Mouse (Mus musculus) gastrocnemius, postnatal 36 days (tissue): ENCODE measurements around the gene Cnmd. TPM values are rescaled to one million over a fixed set of nuclear protein-coding genes. Genes with fewer than 3 reads are reported as not detected.

Source experiments
- DNase-seq, 2 experiments: peaks; one replicate each; pipeline ENCODE4 v3.0.0; 2022
- intact Hi-C: fragments of 180-260 bp; cut with DNase I; formaldehyde crosslinking; loops from one replicate; pipeline ENCODE4 v1.15.1; 2025
- long read RNA-seq, 2 experiments: library from polyadenylated mRNA; stranded (forward); transcript quantifications; one replicate each; pipeline ENCODE4 v2.0.0; 2021
- total RNA-seq, 2 experiments: library from RNA; stranded (reverse); gene quantifications; 2 replicates each; pipeline ENCODE4 v1.2.3; 2021

Cnmd gene
- total RNA-seq = under 1 TPM; 0.17 to 0.66 TPM
- long read RNA-seq, experiment 1 = 0 reads
- long read RNA-seq, experiment 2 = 0 reads

DNA sequence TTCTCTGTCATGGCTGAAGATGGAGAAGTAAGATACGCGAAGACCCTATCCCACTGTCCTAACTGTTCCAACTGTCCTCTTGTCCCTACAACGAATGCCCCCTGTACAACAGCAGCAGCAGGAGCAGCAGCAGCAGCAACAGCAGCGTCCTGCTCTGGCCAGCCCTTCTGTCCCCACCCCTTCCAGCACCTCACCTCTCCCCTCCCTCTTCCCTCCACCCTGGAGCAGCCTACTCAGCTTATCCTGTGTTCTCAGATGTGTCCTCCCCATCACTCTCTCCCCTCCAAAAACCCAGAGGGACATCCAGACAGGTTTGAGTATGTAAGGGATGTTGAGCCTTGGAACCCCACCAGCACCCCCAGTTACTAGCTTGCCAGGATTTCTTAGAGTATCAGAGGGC, at the start of gene Cnmd:
Gene Cnmd, minus strand, starts transcription at position 170 of the 400 bp plus-strand sequence.
- intact Hi-C loops = no loop called here
- DNase-seq = no peak

- intact Hi-C loops = no loop called here
- DNase-seq = no peak
Observed at GRCm38 (mm10) chr14:79711301-79711700, 49.3 kb upstream of the Cnmd start.

GRCm38 (mm10) chr14:79703523-79704172, 41.7 kb upstream of the Cnmd start:
- no peak for DNase-seq
- intact Hi-C loops = no loop called here

GRCm38 (mm10) chr14:79701606-79702005, 39.6 kb upstream of the Cnmd start:
- intact Hi-C loops = no loop called here

DNA sequence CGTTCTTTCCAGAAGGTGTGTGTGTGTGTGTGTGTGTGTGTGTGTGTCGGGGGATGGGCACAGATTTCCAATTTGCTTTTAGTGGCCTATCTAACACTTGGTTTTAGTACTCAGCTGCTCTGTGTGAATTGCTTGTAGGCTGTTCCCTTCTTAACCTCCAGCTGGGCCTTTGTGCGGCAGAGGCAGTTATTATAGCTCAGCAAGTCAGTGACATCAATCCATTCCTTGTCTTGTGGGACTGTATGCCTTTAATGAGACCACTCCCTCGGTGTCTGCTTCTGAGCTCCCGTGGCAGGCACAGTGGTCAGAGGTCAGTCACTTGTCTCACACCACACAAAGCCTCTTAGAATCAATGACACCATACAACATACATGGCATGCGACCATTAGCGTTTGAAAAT, 39.1 kb upstream of the Cnmd start:
- no peak for DNase-seq
- intact Hi-C loops = no loop called here

More at GRCm38 (mm10) chr14:79701606-79702005, 39.6 kb upstream of the Cnmd start:
- no peak for DNase-seq

DNA sequence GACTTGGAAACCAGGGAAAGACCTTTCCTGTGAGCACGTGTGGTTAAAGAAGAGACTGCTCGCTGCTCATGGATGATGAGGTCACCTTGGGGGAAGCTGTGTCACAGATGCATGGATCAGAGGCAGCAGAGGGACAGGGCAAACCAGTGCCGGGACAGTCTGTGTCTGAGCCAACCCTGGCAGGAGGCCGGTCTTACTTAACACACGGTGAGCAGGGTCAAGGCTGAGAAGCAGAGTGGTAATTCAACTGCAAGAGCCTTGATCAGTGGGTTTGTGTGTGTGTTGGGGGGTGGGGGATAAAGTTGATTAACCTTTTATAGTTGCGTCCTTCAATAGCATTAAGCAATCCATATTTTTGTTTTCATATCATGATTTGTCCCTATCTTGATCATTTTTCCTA, 37.4 kb upstream of the Cnmd start:
- intact Hi-C loops = no loop called here
- DNase-seq = no peak

GRCm38 (mm10) chr14:79690068-79690844, 28.3 kb upstream of the Cnmd start:
- intact Hi-C loops = no loop called here
- DNase-seq = no peak

GRCm38 (mm10) chr14:79680652-79681051, 18.7 kb upstream of the Cnmd start:
- no peak for DNase-seq
- intact Hi-C loops = no loop called here

DNA sequence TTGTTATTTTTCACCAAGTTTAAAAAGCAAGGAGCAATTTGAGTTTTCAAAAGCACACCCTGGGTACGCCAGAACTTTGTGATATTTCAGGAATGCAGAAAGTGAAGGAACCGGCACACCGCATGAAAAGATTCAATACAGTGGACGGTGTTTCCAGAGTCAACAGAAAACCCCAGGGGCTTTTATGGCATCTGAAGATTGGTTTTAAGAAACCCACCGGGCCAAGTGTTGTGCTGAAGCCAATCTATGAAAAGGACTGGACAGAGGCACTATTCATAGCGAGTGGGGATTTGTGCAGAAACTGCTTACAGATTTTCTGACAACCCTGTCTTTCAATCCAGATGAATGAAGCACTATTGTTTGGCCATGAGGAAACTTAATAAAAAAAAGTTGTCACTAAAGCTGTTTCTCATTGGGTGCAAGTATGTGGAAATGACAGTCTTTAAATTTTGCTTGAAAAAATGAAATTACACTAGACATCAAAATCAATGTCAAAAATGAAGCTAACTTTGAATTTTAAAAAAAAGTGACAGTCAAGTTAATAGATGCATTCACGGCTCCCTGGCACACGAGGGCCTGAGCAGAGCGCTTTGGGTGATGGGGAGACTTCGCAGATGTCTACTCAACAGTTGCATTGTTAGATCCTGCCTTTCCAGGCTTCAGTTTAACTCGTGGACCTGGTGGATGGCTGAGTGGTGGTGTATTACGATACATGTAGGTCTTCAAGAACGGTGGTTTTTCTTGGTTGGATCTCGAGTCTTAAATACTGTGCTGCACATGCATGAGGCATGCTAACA, 16.1 kb upstream of the Cnmd start:
- DNase-seq = no peak
- intact Hi-C loops = no loop called here

DNA sequence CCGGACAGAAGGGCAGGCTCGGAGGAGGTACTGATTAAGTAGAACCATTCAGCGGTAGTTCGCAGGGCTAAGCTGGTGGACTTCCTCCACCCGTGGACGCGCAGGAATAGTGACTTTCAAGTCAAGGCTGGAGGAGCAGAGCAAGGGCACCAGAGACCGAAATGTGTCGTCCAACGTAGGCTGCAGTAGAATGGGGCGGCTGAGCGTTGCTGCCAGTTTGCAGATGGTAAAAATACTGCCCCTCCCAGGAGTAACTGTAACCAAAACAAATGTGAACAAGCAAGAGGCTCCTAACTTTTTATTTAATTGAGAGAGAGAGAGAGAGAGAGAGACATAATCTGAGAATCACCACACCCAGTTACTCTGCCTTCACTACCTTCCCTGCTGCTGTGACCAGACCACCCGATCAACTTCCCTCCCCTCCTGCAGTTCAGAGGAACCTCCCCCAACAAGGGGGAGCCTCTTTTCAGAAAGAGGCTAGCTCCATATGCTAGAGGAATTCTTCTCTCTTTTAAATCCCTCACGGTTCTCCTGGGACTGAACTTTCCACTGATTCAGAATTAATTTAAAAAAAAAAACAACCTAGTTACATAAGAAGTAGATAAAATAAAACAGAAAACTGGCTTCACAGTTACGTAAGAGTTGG, 15.3 kb upstream of the Cnmd start:
- intact Hi-C loops = no loop called here
- no peak for DNase-seq

- no peak for DNase-seq
- intact Hi-C loops = no loop called here
Observed at GRCm38 (mm10) chr14:79673083-79674013, 11.4 kb upstream of the Cnmd start.

DNA sequence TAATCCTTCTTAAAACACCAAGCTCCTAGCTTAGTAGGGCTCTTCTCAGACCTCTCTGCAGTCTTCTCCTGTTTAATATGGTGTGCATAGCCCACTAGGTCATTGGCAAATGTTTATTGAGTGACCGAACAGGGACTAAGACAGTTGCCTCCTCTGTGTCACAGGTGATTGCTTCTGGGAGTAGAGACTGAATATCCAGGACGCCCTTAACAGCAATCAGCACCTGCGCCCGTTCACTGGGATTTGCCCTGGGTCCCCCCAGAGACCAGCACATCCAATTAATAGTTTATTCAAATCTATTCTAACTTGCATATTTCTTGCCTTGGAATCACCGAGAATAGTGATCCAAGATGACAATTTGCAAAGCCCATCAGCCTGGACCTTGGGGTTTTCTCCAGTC, 10.6 kb upstream of the Cnmd start:
- no peak for DNase-seq
- intact Hi-C loops = no loop called here

GRCm38 (mm10) chr14:79671008-79671407, 9.0 kb upstream of the Cnmd start:
- intact Hi-C loops = no loop called here
- no peak for DNase-seq

GRCm38 (mm10) chr14:79661005-79661917, 709 bp downstream of the Cnmd start:
- intact Hi-C loops = no loop called here
- DNase-seq = peak; percentile 41 to 50

- intact Hi-C loops = no loop called here
- no peak for DNase-seq
Observed at GRCm38 (mm10) chr14:79660467-79660866, 1.5 kb downstream of the Cnmd start.

GRCm38 (mm10) chr14:79658748-79659508, 3.0 kb downstream of the Cnmd start:
- intact Hi-C loops = no loop called here
- DNase-seq = no peak

GRCm38 (mm10) chr14:79658286-79658685, 3.7 kb downstream of the Cnmd start:
- peak; percentile 19 to 33 for DNase-seq
- intact Hi-C loops = no loop called here

DNA sequence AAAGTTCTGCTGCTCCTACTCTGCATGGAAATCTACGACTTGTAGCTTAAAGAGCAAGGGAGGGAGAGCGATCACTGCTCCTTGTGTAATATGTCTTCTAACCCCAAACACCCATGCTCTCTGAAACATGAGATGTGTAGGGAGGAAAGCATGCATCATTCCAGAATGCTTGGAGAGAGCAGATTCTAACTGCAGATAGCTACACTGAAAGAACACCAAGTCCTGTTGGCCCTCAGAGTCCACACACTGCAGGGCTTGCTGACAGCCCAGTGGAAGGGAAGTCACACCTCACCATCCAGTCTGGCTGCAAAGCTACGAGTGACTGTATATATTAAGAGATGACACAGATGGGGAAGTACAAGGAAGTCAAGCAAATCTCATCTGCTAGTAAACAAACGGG, 9.3 kb downstream of the Cnmd start:
- no peak for DNase-seq
- intact Hi-C loops = no loop called here
